Mouse (Mus musculus): Measurements from ENCODE around the gene Urad.

Gene Urad

GRCm38 (mm10) chr5:147269926-147270672, 52.1 kb downstream of the Urad start, which contains the start of gene Pdx1:
Gene Pdx1, plus strand, starts transcription at chr5:147269959.
- DNase-seq (ENCODE audit: low read depth), result no peak

- no peak for DNase-seq (ENCODE audit: low read depth)
Measured at GRCm38 (mm10) chr5:147269371-147269770, 52.9 kb downstream of the Urad start.

- no peak for DNase-seq (ENCODE audit: low read depth)
Measured at GRCm38 (mm10) chr5:147268728-147269127, 53.5 kb downstream of the Urad start.

GRCm38 (mm10) chr5:147267434-147267833, 54.8 kb downstream of the Urad start:
- no peak for DNase-seq (ENCODE audit: low read depth)

Data from 416B (cell line).